Mouse (Mus musculus): ENCODE measurements around the gene Sp9. TPM values are rescaled to one million over a fixed set of nuclear protein-coding genes. Genes with fewer than 3 reads are reported as not detected.

Sp9 gene
- polyA plus RNA-seq, 1 experiment from 2014 or later: not detected

DNA sequence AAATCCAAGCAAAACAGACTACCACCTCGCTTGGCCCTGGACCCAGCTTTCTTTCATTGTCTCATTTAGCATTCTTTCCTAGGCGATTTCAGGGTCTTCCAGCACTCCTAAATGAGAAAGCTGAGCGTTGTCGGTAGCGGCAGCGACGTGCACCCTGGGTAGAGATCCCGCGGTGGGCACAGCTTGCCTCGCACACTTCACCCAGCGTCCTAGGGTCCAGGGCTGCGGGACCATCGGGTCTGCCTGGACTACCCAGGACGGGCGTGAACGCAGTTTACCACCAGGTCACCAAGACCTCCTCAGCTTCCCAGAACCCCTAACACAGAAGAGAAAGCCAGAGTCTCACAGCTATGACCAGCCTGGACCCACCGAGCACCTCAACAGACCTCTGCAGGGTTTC lies 7.1 kb downstream of the Sp9 start:
- H3K9ac ChIP-seq: no peak overlapping the region
- H3K27me3 ChIP-seq (ENCODE audit: insufficient read depth, low read length): peaks cover 75% of the 10 kb centered on the region
- no peaks in the 10 kb centered on the region for H3K36me3 ChIP-seq (ENCODE audit: insufficient read depth)
- ATAC-seq (ENCODE audit: insufficient read depth): peak; percentile 59; the same call in 1 of the 2 replicates
- 1% methylated on average over 17 of the region's 17 CpGs for WGBS
- H3K4me3 ChIP-seq (ENCODE audit: low read depth, low read length): peak overlapping the region; percentile 6; the same call in 1 of the 2 replicates
- no peak overlapping the region for H3K27ac ChIP-seq (ENCODE audit: low read depth)
- DNase-seq: no peak
- no peaks in the 10 kb centered on the region for H3K9me3 ChIP-seq (ENCODE audit: low read depth, low read length)
- H3K4me1 ChIP-seq (ENCODE audit: insufficient read depth): no peaks in the 10 kb centered on the region
- H3K4me2 ChIP-seq: peak overlapping the region; percentile 30
- no peak for TF ChIP-seq CTCF (IDR thresholded peaks at IDR 0.05; ENCODE audit: low read depth)

DNA sequence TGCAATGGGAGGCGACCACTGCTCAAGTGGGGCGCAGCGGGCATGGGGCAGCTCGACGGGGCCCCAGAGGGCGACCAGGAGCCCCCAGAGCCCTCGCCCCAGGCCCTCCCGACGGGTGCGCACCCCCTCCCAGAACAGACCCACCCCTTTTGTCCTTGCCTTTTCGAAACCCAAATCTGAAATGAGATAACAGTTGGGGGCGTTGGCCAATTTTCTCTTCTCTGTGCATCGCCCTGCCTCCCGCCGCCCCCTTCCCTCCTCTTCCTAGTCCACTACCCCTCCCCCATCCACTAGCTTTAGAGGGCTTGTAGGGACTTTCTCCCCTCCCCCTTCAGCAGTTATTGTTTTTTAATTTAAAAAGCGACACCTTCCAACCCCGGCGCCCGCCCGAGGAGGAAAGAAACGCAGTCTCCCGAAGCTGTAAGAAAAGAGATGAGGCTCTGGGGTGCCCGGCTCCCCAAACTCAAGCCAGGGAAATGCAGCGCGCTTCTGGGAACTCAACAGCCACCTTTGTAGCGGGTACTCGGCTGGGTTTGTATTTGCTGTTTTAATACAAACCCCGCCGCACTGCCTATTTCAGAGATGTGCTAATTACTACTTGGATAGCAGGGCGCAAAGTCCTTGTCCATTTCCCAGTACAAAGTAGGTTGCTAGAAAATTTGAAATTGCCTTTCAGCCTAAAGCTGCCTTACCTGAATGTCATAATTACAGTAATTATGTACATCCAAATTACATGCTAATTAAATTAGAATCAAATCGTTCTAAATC lies 7.7 kb downstream of the Sp9 start:
- WGBS: 2% methylated on average over 30 of the region's 31 CpGs
- Histone ChIP-seq H3K27me3 (ENCODE audit: insufficient read depth, low read length) (peaks cover 69% of the 10 kb centered on the region), H3K4me2 (peak overlapping the region; percentile 30; the same call in 1 of the 2 replicates), H3K9ac (no peak overlapping the region), H3K27ac (ENCODE audit: low read depth) (no peak overlapping the region), H3K9me3 (ENCODE audit: low read depth, low read length) (no peaks in the 10 kb centered on the region), H3K4me3 (ENCODE audit: low read depth, low read length) (peak overlapping the region; percentile 6; the same call in 1 of the 2 replicates), H3K4me1 (ENCODE audit: insufficient read depth) (no peaks in the 10 kb centered on the region), H3K36me3 (ENCODE audit: insufficient read depth) (no peaks in the 10 kb centered on the region)
- no peak for ATAC-seq (ENCODE audit: insufficient read depth)
- peak; percentile 16 for DNase-seq
- TF ChIP-seq CTCF (IDR thresholded peaks at IDR 0.05; ENCODE audit: low read depth): no peak

DNA sequence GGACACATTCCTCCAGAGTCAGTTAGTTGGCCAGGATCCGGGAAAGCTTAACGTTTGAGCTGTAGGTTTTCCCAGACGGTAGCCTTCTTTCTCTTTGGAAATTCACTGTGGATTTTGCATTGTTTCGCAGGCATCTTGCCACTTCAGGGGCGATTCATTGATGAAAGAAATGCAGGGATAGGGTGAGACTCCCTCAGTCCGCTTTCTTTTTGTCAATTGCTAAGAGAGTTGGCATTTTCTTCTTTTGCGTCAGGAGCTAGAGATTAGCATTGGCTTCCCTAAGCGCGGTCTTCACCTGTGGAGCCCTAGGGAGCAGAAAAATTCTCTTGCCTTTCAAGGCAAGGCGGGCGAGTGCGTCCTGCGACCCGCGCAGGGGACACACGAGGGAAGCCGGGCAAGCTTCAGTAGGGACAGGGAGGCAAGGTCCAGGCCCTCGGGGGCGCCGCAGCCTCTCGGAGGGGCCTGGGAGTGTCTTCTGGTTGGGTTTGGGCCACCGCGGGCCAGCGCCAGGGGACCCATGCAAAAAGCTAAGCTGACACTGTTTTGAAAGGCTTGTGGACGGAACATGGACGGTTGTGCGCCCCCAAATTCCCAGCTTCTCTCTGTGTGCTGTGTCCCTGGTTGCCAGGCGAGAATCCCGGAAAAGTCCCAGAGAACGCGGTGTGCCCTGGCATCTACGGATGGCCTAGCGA lies 8.8 kb downstream of the Sp9 start:
- WGBS: 2% methylated on average over 33 of the region's 33 CpGs
- Histone ChIP-seq H3K4me1 (ENCODE audit: insufficient read depth) (no peaks in the 10 kb centered on the region), H3K4me2 (peak overlapping the region; percentile 3; the same call in 1 of the 2 replicates), H3K9ac (no peak overlapping the region), H3K9me3 (ENCODE audit: low read depth, low read length) (no peaks in the 10 kb centered on the region), H3K27me3 (ENCODE audit: insufficient read depth, low read length) (peaks cover 65% of the 10 kb centered on the region), H3K4me3 (ENCODE audit: low read depth, low read length) (peak overlapping the region; percentile 9; the same call in 1 of the 2 replicates), H3K36me3 (ENCODE audit: insufficient read depth) (peaks cover 4% of the 10 kb centered on the region; the same call in 1 of the 2 replicates), H3K27ac (ENCODE audit: low read depth) (no peak overlapping the region)
- TF ChIP-seq CTCF (IDR thresholded peaks at IDR 0.05; ENCODE audit: low read depth): no peak
- no peak for ATAC-seq (ENCODE audit: insufficient read depth)
- peak; percentile 24 for DNase-seq

DNA sequence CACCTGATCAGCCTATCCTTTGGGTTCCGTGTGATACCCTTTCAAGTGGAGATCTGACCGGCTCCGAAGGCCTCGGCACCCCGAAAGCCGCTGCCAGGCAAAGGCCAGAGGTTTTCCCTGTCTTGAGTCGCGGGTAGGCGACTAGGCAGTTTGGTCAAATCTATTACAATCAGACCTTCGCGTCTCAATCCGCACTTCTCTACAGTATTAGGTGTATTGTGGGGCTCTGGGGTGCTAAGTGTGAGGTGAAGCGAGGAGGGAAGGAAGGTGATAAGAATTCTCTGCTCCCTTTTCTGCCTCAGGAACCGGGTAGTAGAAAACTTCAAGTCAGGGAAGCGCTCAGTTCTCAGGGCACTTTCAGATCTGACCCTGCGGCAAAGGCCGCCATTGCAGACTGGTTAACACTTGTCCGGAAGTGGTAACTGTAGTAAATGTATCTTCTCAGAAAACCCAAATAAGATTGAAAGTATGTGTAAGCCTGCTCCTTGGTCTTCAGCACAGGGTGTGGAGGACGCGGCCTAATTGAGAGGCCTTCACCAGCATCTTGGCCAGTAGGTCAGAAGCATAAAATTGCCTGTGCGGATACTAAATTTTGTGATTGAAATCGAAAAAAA lies 9.4 kb downstream of the Sp9 start:
- peak overlapping the region; percentile 3; the same call in 1 of the 2 replicates for H3K4me2 ChIP-seq
- no peak overlapping the region for H3K9ac ChIP-seq
- H3K27ac ChIP-seq (ENCODE audit: low read depth): no peak overlapping the region
- no peaks in the 10 kb centered on the region for H3K9me3 ChIP-seq (ENCODE audit: low read depth, low read length)
- TF ChIP-seq CTCF (IDR thresholded peaks at IDR 0.05; ENCODE audit: low read depth): no peak
- no peak for ATAC-seq (ENCODE audit: insufficient read depth)
- H3K36me3 ChIP-seq (ENCODE audit: insufficient read depth): peaks cover 4% of the 10 kb centered on the region; the same call in 1 of the 2 replicates
- 14% methylated on average over 22 of the region's 22 CpGs for WGBS
- H3K4me1 ChIP-seq (ENCODE audit: insufficient read depth): no peaks in the 10 kb centered on the region
- peaks cover 59% of the 10 kb centered on the region for H3K27me3 ChIP-seq (ENCODE audit: insufficient read depth, low read length)
- peak; percentile 13 for DNase-seq
- H3K4me3 ChIP-seq (ENCODE audit: low read depth, low read length): peak overlapping the region; percentile 9; the same call in 1 of the 2 replicates

DNA sequence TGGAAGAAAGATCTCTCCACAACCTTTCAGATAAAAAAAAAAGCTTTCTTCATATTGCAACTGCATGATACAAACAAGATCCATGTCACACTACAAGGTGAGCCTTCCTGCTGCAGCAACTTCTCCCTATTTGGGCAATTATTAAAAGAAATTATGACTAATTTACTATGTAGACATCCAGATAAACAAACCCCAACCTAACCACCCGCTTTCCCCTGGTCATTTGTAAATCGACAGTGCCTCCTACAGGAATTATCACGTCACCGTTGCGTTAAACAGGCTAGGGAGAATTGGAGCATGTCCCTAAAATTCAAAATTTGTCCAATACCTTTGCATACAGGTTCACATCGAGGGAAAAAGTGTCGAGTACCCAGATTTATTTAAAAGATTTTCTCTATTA lies 10.0 kb downstream of the Sp9 start:
- Histone ChIP-seq H3K9me3 (ENCODE audit: low read depth, low read length) (no peaks in the 10 kb centered on the region), H3K4me1 (ENCODE audit: insufficient read depth) (no peaks in the 10 kb centered on the region), H3K4me2 (no peak overlapping the region), H3K36me3 (ENCODE audit: insufficient read depth) (peaks cover 10% of the 10 kb centered on the region; the same call in 1 of the 2 replicates), H3K9ac (no peak overlapping the region), H3K4me3 (ENCODE audit: low read depth, low read length) (no peak overlapping the region), H3K27ac (ENCODE audit: low read depth) (no peak overlapping the region), H3K27me3 (ENCODE audit: insufficient read depth, low read length) (peaks cover 54% of the 10 kb centered on the region)
- DNase-seq (peak; percentile 61), ATAC-seq (ENCODE audit: insufficient read depth) (no peak)
- TF ChIP-seq CTCF (IDR thresholded peaks at IDR 0.05; ENCODE audit: low read depth): peak; percentile 64
- 12% methylated on average over 7 of the region's 7 CpGs for WGBS

DNA sequence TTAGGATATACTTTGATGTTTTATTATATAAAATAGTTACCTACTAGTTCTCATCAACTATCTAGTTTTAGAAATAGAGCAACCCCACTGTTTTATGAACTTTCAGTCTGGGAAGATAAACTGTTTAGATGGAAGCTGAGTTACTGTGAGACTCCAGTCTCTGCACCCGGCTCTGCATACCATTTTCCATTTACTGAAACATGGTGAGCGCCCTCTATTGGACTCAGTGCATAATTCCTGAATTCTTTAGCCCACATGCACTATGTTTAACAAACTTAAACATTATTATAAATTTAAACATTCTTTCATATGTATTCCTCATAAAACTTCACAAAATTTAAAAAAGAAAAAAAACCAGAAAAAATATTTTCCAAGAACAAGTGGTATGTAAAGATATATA lies 13.9 kb downstream of the Sp9 start:
- no peak overlapping the region for H3K4me3 ChIP-seq (ENCODE audit: low read depth, low read length)
- H3K27ac ChIP-seq (ENCODE audit: low read depth): no peak overlapping the region
- ATAC-seq (ENCODE audit: insufficient read depth) (no peak), DNase-seq (peak; percentile 83)
- H3K27me3 ChIP-seq (ENCODE audit: insufficient read depth, low read length): peaks cover 16% of the 10 kb centered on the region
- H3K9me3 ChIP-seq (ENCODE audit: low read depth, low read length): no peaks in the 10 kb centered on the region
- H3K36me3 ChIP-seq (ENCODE audit: insufficient read depth): peaks cover 20% of the 10 kb centered on the region
- TF ChIP-seq CTCF (IDR thresholded peaks at IDR 0.05; ENCODE audit: low read depth): peak; percentile 63
- H3K9ac ChIP-seq: no peak overlapping the region
- WGBS: 12% methylated on average over 2 of the region's 2 CpGs
- no peaks in the 10 kb centered on the region for H3K4me1 ChIP-seq (ENCODE audit: insufficient read depth)
- H3K4me2 ChIP-seq: no peak overlapping the region

DNA sequence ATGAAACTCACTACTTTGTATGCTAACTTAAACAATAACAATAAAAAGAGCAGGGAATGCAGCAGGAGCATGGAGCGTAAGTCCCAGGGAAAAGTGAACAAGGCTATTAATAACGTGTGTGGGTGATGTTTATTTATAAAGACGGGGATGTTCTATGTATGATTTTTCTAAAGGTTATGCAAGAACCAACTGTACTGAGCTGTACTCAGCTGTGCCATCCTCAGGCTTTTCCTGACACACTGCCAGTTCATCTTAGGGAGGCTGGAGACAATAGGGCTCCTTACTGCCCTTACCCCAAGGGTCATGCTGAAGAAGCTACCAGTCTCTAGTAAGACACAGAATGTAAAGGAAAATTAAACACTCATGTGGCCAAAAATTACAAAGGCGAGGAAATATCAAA lies 19.4 kb downstream of the Sp9 start:
- H3K27ac ChIP-seq (ENCODE audit: low read depth): no peak overlapping the region
- no peak overlapping the region for H3K4me2 ChIP-seq
- H3K36me3 ChIP-seq (ENCODE audit: insufficient read depth): peaks cover 35% of the 10 kb centered on the region
- H3K4me1 ChIP-seq (ENCODE audit: insufficient read depth): no peaks in the 10 kb centered on the region
- no peak overlapping the region for H3K9ac ChIP-seq
- no peak for ATAC-seq (ENCODE audit: insufficient read depth)
- H3K27me3 ChIP-seq (ENCODE audit: insufficient read depth, low read length): no peaks in the 10 kb centered on the region
- 74% methylated on average over 4 of the region's 4 CpGs for WGBS
- no peak overlapping the region for H3K4me3 ChIP-seq (ENCODE audit: low read depth, low read length)
- no peak for TF ChIP-seq CTCF (IDR thresholded peaks at IDR 0.05; ENCODE audit: low read depth)
- no peak for DNase-seq
- H3K9me3 ChIP-seq (ENCODE audit: low read depth, low read length): no peaks in the 10 kb centered on the region

Measured in lung, embryonic 14.5 days (tissue).